Mouse (Mus musculus) fat pad, adult 2 months (tissue): ENCODE data around the gene Dock9.
"Not testable (repeated sequence)": the region's sequence is repeated elsewhere in the genome, so short reads cannot be mapped to it uniquely, and the experiment has no call there.

Experiments used
- DNase-seq: peaks from one replicate; pipeline ENCODE4 v3.0.0-alpha.2; 2011; ENCODE audit warnings: low read depth, low spot score; ENCODE audit errors: extremely low read depth

The Dock9 gene

DNA sequence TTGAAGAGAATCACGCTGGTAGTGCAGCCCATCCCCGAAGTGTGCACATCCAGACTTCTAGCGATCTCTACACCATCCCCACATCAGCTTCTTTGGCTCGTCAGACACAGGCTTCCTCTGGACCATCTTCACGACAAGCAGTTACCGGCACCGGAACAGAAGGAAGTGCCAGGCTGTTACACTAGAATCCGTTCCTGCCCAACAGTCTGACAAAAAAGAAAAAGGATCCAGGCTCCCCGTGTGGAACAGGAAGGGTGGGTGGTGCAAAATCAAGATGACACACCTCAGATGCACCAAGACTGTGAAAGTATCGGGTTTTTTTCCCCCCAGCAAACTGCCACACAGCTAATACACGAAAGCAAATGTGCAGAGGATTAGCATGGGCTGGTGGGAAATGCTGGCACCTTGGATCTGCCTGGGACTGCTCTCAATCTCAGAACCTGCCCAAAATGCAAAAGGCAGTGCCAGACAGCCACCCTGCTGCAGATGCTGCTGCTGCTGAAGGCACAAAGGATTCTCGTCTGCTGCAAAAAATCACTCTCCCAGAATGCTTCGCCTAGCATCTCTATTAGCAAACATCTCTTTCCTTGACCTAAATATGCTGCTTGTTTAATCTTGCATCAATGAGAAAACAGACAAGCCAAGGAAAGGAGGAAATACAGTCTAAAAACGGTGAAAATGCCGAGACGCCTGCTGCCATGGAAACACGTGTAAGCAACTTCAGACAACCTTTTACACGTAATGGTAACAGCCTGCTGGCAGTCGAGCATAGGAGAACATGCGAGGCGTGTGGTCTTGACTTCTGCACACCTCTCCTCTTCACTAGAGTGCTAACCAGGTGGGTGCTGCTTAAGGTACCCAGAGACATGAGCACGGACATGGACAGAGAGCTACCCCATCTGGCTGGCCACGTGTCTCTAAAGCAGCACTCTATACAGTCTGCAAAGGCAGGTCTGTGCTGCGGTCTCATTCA is 58.9 kb downstream of the Dock9 start:
- no peak for DNase-seq

DNA sequence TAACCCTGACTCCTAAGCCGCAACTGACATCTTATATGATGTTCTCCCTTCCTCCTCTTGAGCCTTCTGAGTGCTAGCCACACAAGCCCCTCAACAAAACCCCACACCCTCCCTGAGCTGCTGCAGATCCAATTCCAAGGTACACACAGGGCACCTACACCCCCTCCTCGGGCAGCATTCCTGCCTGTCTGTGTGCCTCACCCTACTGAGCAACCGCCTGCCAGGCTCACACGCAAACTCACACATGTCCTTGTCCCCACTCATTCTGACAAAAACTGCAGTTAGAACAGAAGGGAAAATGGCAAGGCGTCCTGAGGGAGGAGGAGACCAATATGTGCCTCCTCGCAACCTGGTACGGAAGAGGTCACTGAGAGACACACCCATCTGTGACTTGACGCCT is 60.4 kb downstream of the Dock9 start:
- DNase-seq = no peak

DNA sequence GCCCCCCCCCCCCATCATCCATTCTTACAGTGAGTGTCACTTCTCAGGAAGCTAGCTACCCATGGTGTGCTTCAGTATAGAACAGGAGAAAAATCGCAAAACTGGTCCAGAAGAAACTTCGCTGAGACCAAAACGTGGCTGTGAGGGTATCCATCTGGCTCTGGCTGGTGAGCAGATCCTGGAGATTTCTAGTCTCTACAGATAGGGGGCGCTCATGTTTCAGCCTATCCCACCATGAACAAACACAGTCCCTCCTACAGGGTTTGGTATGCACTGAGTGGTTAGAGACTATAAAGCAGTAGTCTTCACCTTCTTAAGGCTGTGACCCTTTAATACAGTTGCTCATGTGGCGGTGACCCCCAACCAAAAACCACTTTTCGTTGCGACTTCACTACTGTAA is 62.0 kb downstream of the Dock9 start:
- no peak for DNase-seq

DNA sequence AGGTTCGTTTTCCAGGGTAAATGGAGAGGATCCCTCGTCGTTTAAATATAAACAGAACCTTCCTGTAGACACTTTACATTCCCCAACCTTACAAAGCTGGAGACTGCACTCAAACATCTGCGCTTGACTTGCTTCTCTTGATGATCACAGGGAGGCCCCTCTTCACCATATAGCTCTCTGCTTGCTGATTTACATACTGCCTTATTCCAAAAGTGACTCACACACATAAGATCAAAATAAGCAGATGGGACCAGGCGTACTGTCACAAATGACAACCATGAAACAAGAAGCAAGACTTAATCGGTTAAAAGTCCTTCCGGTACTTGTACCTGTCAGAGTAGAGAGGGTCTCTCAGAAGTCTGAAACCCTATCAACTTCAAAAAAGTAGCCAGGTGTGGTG is 63.4 kb downstream of the Dock9 start:
- DNase-seq = no peak

- no peak for DNase-seq
These were observed 63.9 kb downstream of the Dock9 start for GRCm38 (mm10) chr14:121733694-121734093.

DNA sequence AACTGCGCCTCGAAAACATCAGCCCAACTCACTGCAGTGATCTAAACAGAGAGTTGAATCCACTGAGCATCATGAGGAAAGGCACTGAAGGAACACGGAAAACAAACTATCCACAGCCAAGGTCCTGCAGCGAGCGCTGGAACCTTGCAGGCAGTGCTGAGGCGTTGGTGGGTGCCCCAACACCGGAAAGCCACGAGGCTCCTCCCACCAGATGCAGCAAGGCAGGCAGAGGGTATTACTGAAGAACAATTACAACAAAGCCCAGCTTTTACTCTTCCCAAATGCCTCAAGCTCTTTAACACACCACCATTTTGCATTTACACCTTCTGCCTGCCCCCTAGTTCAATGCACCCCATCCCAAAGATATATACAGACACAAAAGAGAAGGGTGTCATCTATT is 65.4 kb downstream of the Dock9 start:
- DNase-seq = no peak

GRCm38 (mm10) chr14:121731688-121732168 is 65.9 kb downstream of the Dock9 start:
- no peak for DNase-seq

- no peak for DNase-seq
These were observed 66.7 kb downstream of the Dock9 start for GRCm38 (mm10) chr14:121730966-121731365.

GRCm38 (mm10) chr14:121727996-121728395 is 69.6 kb downstream of the Dock9 start:
- no peak for DNase-seq

DNA sequence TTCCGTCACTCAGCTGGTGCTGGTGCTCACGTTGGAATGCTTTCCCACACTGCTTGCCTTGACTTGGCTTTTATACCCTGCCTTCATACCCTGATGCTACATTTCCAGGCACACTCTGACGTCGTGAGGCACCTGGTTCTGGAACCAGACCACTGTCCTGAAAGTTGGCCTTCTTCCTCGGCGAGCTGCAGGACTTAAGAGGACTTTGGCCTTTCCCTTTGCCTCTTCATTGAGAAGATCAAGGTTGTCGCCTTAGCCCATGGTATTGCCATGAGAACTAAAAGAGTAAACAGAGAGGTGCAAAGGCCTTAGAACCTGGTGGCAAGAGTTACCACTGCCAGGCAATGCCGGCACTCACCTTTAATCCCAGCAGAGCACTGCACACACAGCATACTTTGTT is 73.1 kb downstream of the Dock9 start:
- DNase-seq = no peak

- no peak for DNase-seq
These were observed 74.9 kb downstream of the Dock9 start for GRCm38 (mm10) chr14:121722774-121723173.

DNA sequence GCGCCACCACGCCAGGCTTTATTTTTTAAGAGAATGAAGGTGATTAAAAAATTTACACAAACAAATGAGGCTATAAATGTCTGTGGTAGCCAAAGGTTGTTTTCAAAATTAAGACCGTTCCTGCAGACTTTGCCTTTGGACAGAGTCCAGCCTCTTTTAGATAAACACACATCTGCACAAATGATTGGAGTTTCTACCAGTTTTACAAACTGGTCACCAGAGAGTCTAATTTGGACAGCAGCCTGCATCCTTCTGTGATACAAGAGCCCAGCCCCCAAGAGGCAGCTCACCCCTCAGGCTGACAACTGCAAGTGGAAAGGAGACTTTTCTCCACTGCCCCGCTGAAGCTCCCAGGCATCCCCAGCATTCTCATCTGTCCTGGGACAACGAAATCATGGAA is 76.2 kb downstream of the Dock9 start:
- DNase-seq = no peak

DNA sequence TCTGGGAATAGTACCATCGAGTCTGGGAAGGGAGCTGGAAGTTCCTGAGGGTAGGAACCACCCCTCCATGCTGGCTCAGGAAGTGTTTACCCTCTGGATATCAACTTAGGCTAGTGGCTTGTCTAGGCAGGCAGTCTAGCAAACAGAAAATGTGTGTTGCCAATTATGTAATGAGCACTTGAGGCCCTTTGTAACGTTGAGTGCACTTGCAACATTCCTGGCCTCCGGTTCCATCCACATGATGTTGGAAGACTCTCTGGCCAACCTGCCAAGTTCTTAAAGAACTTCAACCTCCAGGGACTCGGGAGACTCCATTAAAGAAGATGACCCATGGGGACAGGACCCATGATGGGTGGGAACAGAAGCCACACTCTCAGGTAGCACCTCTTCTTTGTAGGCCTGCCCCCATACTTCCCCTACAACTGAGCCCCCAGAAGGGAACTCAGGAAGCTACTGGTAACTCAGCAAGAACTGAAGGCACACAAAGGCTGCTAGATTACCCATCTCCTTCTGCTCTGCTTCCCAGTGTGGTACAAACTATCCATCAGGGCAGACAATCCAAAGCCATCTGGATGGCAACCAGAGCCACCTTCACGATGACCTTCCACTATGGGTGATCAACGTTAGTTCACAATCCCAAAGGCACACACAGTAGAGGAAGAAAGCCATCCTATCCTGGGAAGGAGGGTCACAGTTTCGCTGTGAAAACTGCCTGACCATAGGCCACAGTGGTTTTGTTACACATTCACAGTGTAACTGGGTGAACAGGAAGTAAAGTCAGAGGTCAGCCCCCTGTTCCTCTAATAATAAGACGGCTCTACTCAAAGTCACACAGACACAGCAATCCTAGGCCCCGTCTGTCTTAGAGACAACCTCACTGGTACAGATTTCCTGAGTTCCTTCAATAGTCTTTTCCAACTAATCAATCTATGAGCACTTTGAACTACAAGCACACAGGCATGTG is 77.7 kb downstream of the Dock9 start:
- peak; percentile 85 for DNase-seq

DNA sequence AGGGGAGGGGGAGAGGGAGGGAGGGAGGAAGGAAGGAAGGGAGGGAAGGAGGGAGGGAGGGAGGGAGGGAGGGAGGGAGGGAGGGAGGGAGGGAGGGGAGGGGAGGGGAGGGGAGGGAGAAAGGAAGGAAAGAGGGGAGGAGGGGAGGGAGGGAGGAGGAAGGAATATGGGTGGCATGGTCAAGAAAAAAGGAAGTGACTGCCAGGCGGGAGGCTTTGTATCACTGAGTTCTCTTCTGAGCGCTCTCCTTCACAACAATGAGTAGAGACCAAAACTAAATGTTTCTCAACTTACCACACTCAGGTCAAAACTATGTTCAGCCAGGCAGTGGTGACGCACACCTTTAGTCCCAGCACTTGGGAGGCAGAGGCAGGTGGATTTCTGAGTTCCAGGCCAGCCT is 82.8 kb downstream of the Dock9 start:
- not testable (repeated sequence) for DNase-seq

- no peak for DNase-seq
These were observed 83.4 kb downstream of the Dock9 start for GRCm38 (mm10) chr14:121714268-121714667.

DNA sequence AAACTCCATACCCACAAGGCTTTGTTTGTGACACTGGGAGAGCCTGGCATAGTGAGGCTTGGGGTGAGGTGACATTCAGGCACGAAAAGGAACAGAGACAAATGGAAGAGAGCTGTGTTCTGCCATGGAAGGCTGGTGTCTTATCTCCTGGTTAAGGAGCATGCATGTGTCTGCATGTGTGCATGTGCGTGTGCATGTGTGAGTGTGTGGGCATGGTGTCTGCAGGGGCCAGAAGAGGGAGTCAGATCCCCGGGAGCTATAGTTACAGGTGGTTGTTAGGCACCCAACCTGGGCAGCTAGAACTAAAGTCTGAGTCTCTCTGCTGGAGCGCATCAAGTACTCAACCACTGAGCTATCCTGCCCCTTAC is 83.8 kb downstream of the Dock9 start:
- no peak for DNase-seq

- DNase-seq = no peak
These were observed 84.3 kb downstream of the Dock9 start for GRCm38 (mm10) chr14:121713166-121713829.

GRCm38 (mm10) chr14:121711089-121711826 is 86.4 kb downstream of the Dock9 start:
- no peak for DNase-seq

- no peak for DNase-seq
These were observed 87.5 kb downstream of the Dock9 start for GRCm38 (mm10) chr14:121710130-121710529.

- no peak for DNase-seq
These were observed 89.4 kb downstream of the Dock9 start for GRCm38 (mm10) chr14:121708244-121708643.
